In genomic region chr15:94244336-94244735, GRCm38 (mm10) we compare ENCODE assay signal across 32 mouse cellular contexts.
"Had no signal": no experiment of that assay in that cellular context is flagged by ENCODE, and none has a peak within 500 bp of the region (broad histone marks: within the 10 kb centered on the region; RNA-seq: fewer than 3 reads in every experiment).

No protein-coding gene starts in this region.

- H3K36me3 ChIP-seq: limb, embryonic 10.5 days; limb, embryonic 12.5 days; limb, embryonic 13.5 days; limb, embryonic 15.5 days; liver, embryonic 12.5 days; liver, embryonic 13.5 days; liver, embryonic 15.5 days; lung, embryonic 15.5 days; midbrain, embryonic 10.5 days; midbrain, embryonic 12.5 days; midbrain, embryonic 13.5 days; midbrain, embryonic 15.5 days had no signal

- H3K4me2 ChIP-seq: limb, embryonic 12.5 days; limb, embryonic 13.5 days; limb, embryonic 15.5 days; liver, embryonic 11.5 days; liver, embryonic 12.5 days; liver, embryonic 13.5 days; liver, embryonic 15.5 days; lung, embryonic 14.5 days; lung, embryonic 15.5 days; midbrain, embryonic 11.5 days; midbrain, embryonic 12.5 days; midbrain, embryonic 13.5 days; midbrain, embryonic 15.5 days had no signal

- DNase-seq: left cerebral cortex, postnatal 4 days; liver; liver, embryonic 13.5 days; liver, postnatal 0 days; lung, adult 18-20 months; lung, adult 2 months; lung, embryonic 14.5 days; lung, postnatal 10 days; lung, postnatal 14 days; lung, postnatal 36 days; lung, postnatal 4 days; midbrain, embryonic 14.5 days had no signal

- ATAC-seq: liver, embryonic 12.5 days; liver, postnatal 0 days; lung, postnatal 0 days; midbrain, embryonic 13.5 days; midbrain, embryonic 15.5 days; midbrain, embryonic 16.5 days had no signal

- H3K27ac ChIP-seq: left cerebral cortex, adult 2 months; limb, embryonic 10.5 days; limb, embryonic 12.5 days; limb, embryonic 13.5 days; limb, embryonic 15.5 days; liver, embryonic 12.5 days; liver, embryonic 13.5 days; liver, embryonic 14.5 days; liver, embryonic 15.5 days; lung, embryonic 15.5 days; macrophage; midbrain, embryonic 10.5 days; midbrain, embryonic 12.5 days; midbrain, embryonic 13.5 days; midbrain, embryonic 15.5 days had no signal

- H3K9me3 ChIP-seq: limb, embryonic 10.5 days; limb, embryonic 12.5 days; limb, embryonic 13.5 days; limb, embryonic 15.5 days; liver, embryonic 12.5 days; liver, embryonic 13.5 days; liver, embryonic 15.5 days; lung, embryonic 15.5 days; megakaryocyte, embryonic 14.5 days; midbrain, embryonic 10.5 days; midbrain, embryonic 12.5 days; midbrain, embryonic 13.5 days; midbrain, embryonic 15.5 days had no signal

- H3K4me1 ChIP-seq: limb, embryonic 12.5 days; liver, embryonic 12.5 days; liver, embryonic 13.5 days; liver, embryonic 15.5 days; megakaryocyte, embryonic 14.5 days; midbrain, embryonic 12.5 days; midbrain, embryonic 13.5 days; midbrain, embryonic 15.5 days had no signal

- H3K9ac ChIP-seq: limb, embryonic 12.5 days; limb, embryonic 13.5 days; limb, embryonic 15.5 days; liver, embryonic 12.5 days; liver, embryonic 13.5 days; liver, embryonic 14.5 days; liver, embryonic 15.5 days; liver, postnatal 0 days; lung, embryonic 14.5 days; lung, embryonic 15.5 days; midbrain, embryonic 12.5 days; midbrain, embryonic 13.5 days; midbrain, embryonic 15.5 days had no signal

- H3K27me3 ChIP-seq: limb, embryonic 12.5 days; limb, embryonic 13.5 days; limb, embryonic 15.5 days; liver, embryonic 12.5 days; liver, embryonic 13.5 days; liver, embryonic 15.5 days; lung, embryonic 15.5 days; megakaryocyte, embryonic 14.5 days; midbrain, embryonic 12.5 days; midbrain, embryonic 13.5 days; midbrain, embryonic 15.5 days had no signal

- H3K4me3 ChIP-seq: left cerebral cortex, adult 2 months; limb, embryonic 10.5 days; limb, embryonic 12.5 days; limb, embryonic 13.5 days; limb, embryonic 15.5 days; liver, embryonic 12.5 days; liver, embryonic 13.5 days; liver, embryonic 15.5 days; lung, embryonic 15.5 days; megakaryocyte, embryonic 14.5 days; midbrain, embryonic 10.5 days; midbrain, embryonic 12.5 days; midbrain, embryonic 13.5 days; midbrain, embryonic 15.5 days; myocyte had no signal
